Mouse (Mus musculus) mouse trophoblast stem cell (cell line): ENCODE measurements around the gene Pank2.
"Not testable (repeated sequence)": the region's sequence is repeated elsewhere in the genome, so short reads cannot be mapped to it uniquely, and the experiment has no call there.

ENCODE experiments used
- in situ Hi-C, 2 experiments: fragments of 300-500 bp; cut with MseI, MboI; formaldehyde crosslinking; loops; 2 replicates in 1 of 2; 3 replicates in 1 of 2; pipeline ENCODE4 v1.15.1; 2025

Gene Pank2

DNA sequence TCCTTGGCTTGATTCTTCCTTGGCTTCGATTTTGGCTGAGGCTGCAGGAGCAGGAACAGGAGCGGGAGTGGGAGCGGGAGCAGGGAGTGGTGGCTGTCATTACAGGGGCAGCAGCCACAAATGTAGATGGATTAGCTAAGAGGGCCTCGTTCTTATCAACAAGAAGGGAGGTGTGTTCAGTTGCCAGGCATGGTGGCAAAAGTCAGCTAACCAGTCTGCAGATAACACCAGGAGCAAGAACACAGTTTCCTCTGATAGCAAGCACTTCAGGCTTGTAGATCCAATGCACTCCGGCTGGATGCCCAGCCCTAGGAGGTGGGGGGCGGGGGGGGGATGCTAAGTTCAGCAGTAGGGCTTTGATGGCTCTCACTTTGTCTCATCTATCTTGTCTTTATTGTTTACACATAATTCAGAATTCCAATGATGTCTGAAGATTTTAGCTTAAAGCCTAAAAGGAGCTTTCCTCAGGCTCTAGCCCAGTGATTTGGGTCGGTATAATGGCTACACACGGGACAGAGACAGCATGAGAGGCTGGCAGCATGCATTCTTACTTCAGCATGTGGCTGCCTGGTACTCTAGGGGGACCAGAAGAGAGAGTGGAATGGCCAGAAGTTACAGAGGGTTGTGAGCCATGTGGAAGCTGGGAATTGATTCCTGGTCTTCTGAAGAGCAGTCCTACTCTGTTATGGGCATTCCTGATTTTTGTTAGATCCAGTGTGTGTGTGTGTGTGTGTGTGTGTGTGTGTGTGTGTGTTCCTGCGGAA lies 1.6 kb upstream of the Pank2 start:
- in situ Hi-C loops, result no loop called here

DNA sequence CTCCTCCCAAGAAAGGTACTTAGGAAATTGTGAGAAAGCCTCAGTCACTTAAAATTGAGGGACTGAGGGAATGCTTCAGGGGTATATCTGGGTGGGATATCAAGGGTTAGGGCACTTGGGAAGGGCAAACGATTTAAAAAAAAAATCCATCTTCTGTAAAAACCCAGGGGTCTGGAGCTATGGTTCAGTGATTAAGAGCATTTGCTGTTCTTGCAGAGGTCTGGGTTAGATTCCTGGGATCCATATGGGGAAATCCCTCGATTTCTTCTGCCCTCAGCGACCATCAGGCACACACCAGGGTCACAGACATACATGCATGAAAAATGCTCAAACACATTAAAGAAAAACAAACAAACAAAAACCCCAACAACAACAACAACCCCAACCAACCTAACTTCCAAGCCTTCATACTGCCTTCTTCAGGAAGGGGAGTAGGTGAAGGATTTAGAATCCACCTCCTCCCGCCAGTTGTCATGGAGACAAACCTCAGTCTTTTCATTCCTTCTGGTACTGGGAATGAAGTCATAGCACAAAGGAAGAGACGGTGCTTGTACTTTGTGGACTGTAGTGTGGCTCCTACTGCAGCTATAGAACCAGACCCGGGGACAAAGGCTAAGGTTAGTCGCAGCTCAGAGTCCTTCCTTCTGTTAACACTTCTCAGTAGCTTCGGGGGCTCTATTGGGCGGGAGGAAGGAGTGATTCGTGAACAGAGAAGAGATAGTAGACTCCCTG lies 648 bp upstream of the Pank2 start:
- in situ Hi-C loops, result no loop called here

DNA sequence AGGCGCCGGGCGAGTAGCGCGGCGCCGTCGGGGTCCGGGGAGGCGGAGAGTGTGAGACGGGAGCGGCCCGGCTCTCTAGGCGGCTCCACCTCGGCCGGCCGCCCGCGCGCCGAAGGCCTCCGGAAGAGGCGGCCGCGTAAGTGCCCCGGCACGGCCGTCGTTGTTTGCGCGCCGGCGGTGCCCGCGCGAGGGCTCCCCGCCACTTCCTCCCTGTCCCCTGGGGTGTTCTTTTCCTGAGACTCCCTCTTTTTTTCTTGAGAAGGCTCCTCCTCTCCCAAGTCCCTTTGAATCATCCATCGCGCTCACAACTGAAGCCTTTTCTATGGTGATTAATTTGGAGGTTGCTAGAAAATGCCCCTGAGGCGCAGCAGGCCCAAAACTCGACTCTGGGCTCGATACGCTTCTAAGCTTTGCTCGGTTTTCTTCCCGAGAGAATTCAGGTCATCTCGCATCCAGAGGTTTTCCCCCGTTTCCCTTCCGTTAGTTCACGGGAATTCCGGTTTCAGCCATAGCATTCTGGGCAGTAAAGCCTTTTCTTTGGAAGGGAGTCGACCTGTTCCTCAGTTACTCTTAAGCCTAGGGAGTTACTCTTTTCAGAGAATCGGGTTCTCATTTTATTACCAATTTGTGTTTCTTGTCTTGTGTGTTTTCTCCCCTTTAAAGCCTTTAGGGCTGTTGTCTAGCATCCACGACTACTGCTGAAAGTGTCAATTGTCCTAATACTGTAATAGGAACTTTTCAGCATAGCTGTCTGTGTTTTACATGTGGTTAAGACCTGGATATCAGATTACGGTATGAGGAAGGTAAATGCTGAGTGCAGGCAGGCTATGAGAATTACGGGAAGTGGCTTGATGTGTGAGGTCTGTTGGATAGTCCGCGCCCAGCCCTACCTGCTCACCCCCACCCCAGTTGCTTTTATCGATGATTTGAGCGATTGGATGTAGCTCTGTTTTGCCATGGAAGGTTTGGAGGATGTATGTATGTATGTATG lies 680 bp downstream of the Pank2 start:
- in situ Hi-C loops, result no loop called here

DNA sequence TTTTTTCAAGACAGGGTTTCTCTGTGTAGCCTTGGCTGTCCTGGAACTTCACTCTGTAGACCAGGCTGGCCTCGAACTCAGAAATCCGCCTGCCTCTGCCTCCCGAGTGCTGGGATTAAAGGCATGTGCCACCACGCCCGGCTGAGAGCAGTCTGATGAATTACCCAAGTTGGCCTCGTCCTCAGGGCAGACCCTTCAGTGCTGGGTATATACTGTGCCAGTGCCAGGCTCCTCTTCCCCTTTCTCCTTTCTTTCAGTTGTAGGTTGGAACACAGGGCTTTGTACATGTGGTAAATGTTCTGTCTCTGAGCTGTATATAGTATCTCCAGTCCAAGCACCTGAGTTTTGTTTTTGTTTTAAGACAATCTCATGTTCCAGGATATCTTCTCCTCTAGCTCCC lies 1.7 kb downstream of the Pank2 start:
- in situ Hi-C loops, result no loop called here

DNA sequence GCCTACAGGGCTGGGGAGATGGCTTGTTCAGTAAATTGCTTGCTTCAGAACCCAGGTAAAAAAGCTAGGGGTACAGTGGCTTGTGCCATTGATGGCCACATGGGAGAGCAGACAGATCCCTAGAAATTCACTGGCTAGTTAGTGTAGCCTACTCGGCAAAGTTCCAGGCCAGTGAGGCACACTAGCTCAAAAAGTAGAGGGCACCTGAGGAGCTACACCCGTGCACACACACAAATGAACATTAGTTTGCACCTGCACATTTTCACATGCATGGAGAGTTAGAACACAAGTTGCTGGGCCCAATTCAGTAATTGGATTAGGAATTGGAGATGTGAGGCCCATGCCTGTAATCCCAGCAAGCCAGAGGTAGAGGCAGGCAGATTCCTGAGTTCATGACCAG lies 2.8 kb downstream of the Pank2 start:
- in situ Hi-C loops, result no loop called here

- in situ Hi-C loops, result no loop called here
Observed at GRCm38 (mm10) chr2:131275493-131275892, 13.2 kb downstream of the Pank2 start.

DNA sequence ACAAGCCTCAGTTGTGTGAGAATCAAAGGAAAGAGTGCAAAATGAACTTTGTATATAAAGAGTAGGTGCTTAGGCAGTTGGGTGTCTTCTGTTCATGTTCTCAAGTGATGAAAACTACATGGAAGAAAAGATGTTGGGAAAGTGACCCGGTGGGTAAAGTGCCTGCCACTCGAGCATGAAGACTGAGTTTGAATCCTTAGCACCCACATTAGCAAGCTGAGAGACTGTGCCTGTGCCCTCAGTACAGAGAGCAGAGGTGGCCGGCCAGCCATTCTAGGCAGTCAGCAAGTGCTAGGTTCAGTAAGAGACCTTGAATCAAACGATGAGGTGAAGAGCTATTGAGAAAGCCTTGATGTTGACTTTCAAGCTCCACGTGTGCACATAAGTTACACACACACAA lies 14.4 kb downstream of the Pank2 start:
- in situ Hi-C loops, result no loop called here

DNA sequence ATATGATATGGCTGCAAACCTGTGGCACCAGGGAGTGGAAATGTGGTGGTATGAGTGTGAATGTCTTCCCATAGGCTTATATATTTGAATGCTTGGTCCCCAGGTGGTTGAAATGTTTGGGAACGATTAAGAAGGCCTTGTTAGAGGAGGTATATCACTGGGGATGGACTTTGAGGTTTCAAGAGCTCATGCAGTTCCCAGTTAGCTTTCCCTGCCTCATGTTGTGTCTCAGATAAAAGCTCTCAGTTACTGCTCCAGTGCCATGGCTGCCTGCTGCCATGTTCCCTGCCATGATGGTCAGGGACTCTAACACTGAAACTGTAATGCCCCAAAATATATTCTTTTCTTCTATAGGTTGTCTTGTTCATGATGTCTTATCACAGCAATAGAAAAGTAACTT lies 19.3 kb downstream of the Pank2 start:
- in situ Hi-C loops, result no loop called here

- in situ Hi-C loops, result no loop called here
Observed at GRCm38 (mm10) chr2:131286276-131286675, 24.0 kb downstream of the Pank2 start.

DNA sequence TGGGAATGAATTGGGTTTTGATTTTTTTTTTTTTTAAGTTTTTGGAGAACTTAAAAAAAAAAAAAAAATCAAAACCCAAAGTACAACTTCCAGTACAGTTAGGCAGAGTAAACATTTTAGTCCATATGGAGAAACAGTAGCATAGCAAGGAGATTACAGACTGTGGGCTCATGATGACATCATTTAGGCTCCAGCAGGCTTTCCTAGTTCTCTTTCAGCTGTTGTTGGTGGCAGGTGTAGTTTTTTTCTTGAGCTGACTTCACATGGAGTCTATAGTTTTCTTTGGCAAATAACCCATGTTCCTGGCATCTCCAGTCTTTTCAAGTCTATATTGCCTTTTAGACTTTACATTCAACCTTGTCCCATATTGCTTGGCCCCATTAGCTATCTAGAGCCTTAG lies 28.4 kb downstream of the Pank2 start:
- in situ Hi-C loops, result no loop called here

GRCm38 (mm10) chr2:131296746-131297261 lies 34.5 kb downstream of the Pank2 start:
- in situ Hi-C loops, result no loop called here

DNA sequence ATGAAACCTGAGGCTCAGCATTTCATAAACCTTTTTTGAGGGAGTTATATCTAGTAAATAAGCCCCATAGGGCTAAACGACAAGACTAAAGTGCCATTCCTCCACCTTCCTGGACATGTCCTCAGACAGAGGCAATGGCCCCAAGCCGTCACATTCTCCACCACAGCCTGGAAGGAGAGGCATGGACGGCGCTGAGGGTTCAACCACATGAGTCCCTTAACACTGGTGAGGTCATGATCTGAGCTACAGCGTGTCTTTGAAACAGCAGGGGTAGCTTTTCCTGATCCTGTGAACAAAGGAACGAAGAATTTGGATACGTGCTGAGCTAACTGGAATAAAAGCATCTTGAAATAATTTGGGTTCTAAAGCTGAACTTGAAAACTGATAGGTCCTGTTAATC lies 36.4 kb downstream of the Pank2 start:
- in situ Hi-C loops, result not testable (repeated sequence)

DNA sequence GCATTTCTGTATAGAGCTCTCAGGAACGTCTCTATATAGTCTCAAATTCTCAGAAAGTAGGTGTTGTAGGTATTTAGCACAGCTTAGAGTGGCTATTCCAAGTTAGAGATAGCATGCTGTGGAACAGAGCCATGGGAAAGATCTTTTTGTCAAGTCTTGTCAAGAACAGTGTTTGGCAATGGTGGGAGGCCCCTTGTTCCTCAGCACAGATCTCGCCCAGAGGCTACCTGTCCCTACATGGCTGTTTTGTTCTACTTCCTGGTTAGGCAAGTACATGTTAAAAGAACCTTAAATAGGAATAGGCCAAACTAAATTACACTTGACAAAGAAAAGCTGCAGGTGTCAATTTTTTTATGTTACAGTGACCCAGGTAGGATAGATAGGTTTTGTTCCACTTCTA lies 38.2 kb downstream of the Pank2 start:
- in situ Hi-C loops, result no loop called here

GRCm38 (mm10) chr2:131301635-131302034 lies 39.3 kb downstream of the Pank2 start:
- in situ Hi-C loops, result no loop called here

- in situ Hi-C loops, result no loop called here
Observed at GRCm38 (mm10) chr2:131304497-131304896, 42.2 kb downstream of the Pank2 start.

- in situ Hi-C loops, result not testable (repeated sequence)
Observed at GRCm38 (mm10) chr2:131305226-131305625, 42.9 kb downstream of the Pank2 start.

DNA sequence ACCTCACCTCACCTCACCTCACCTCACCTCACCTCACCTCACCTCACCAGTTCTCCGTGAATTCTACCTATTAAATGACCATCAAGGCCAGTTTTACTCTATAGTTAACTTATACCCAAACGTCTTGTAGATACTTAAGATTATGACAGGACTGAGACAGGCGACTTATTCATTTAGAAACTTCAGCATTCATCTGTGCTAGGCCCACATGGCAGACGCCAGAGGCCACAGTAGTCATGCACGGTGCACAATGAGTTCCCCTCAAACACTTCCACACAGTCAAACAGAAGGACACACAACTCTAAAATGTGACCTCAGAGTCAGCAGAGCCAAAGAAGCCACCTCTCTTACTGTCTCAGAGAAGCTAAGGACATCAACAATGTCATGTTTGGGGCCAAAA lies 45.1 kb downstream of the Pank2 start:
- in situ Hi-C loops, result no loop called here

DNA sequence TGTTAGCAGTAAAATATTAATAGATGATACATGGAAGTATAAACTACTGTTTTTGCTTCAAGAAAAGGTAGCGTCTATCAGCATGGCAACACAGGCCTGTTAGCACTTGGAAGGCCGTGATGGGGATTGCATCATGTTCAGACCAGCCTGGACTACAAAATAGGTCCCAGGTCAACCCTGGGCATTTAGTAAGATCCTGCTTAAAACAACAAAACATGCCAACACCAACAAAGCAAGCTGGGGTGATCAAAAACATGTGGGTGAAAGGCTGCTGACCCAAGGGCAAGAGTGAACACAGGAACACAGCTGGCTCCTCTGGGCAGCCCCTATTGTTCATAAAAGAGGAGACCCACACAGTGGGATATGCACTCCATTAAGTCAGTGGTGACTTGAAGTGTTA lies 45.5 kb downstream of the Pank2 start:
- in situ Hi-C loops, result no loop called here

- in situ Hi-C loops, result no loop called here
Observed at GRCm38 (mm10) chr2:131309296-131309695, 47.0 kb downstream of the Pank2 start.

DNA sequence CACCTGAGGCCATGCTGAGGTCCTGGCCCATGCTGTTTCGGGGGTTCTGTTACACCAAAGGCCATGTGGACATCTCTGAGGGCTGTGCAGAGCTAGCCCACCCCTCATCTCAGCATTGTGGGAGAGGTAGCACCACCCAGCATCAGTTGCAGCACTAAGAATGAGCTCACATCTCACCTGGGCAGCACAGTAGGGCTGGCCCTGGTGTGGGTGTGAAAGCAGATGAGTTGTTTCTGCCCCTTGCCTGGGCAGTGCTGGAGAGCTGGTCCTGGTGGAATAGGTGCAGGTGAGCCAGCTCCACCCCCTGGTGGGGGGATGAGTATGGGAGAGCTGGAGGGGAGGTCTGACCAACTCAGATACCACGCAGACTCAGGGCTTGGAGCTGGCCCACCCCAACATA lies 53.9 kb downstream of the Pank2 start:
- in situ Hi-C loops, result no loop called here

DNA sequence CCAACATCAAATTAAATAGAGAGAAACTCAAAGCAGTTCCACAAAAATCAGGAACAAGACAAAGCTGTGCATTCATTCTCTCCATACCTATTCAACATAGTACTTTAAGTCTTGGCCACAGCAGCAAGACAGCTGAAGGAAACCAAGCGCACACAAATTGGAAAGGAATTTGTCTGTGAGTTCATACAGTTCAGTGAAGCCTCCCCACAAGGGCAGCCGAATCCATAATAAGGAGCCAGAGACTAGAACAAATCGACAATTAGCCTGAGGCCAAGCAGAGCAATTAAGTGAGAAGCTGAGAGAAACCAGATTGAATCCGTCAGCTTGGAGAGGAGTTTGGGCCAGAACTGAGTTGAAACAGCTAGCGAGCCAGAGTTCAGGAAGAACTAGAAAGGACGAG lies 57.1 kb downstream of the Pank2 start:
- in situ Hi-C loops, result no loop called here

DNA sequence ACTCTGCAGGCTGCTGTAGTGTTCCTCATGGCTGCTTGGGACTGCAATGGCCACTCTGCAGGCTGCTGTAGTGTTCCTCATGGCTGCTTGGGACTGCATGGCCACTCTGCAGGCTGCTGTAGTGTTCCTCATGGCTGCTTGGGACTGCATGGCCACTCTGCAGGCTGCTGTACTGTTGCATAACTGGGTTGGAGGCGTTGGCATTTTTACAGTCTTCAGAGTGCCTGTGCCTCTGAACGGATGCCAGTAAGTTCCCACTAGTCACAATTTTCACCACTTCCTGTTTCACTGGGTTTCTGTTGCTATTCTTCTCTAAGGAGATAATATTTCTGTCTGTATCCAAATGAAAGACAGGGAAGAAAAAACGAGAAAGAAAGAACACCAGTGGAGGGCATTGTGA lies 58.9 kb downstream of the Pank2 start:
- in situ Hi-C loops, result not testable (repeated sequence)
